Mouse (Mus musculus) bone marrow macrophage, adult 2 months (primary cell): ENCODE results near the gene Slc39a5. TPM values are rescaled to one million over a fixed set of nuclear protein-coding genes. Genes with fewer than 3 reads are reported as not detected.
A peak's percentile ranks its signal among the peaks of the same experiment; 100 is the strongest.

Experiments
- H3K27ac ChIP-seq: 2 replicates; pipeline ENCODE4 v1.5.1; 2012; ENCODE audit warnings: low read depth, low read length; ENCODE audit not compliant: insufficient read depth
- H3K4me1 ChIP-seq: 2 replicates; pipeline ENCODE4 v1.6.1; 2012; ENCODE audit warnings: low read length; ENCODE audit not compliant: control insufficient read depth, insufficient read depth
- H3K4me3 ChIP-seq: 2 replicates; pipeline ENCODE4 v1.5.1; 2012; ENCODE audit warnings: mild to moderate bottlenecking, low read length, moderate library complexity; ENCODE audit not compliant: insufficient read depth
- CTCF ChIP-seq: IDR thresholded peaks from 2 replicates; pipeline ENCODE4 v1.5.1; 2012; ENCODE audit warnings: low read depth, mild to moderate bottlenecking, low read length, moderate library complexity
- POLR2A ChIP-seq: IDR thresholded peaks from 2 replicates; pipeline ENCODE4 v1.6.1; 2012; ENCODE audit warnings: mild to moderate bottlenecking, low read depth, low read length, borderline replicate concordance
- polyA plus RNA-seq: library from polyadenylated mRNA; stranded (reverse); fragments of >200 nt; gene quantifications from 2 replicates; pipeline ENCODE4 v1.2.4, GENCODE M21; 2012; ENCODE audit not compliant: missing spikeins, insufficient read depth, insufficient read length

Gene Slc39a5
- not detected in 2 replicates for polyA plus RNA-seq

- Histone ChIP-seq H3K4me3 (no peak within 1 kb of the TSS), H3K27ac (no peak within 1 kb of the TSS), H3K4me1 (no peaks in the 10 kb centered on the region)
- TF ChIP-seq POLR2A (no peak), CTCF (no peak)
Observed at GRCm38 (mm10) chr10:128401056-128401455, at the start of gene Slc39a5. TSS of gene Slc39a5 (minus strand) at chr10:128401229.

GRCm38 (mm10) chr10:128445407-128445806, 44.4 kb upstream of the Slc39a5 start:
- peak overlapping the region; percentile 19 for H3K27ac ChIP-seq
- no peak for TF ChIP-seq CTCF
- no peak for TF ChIP-seq POLR2A

GRCm38 (mm10) chr10:128444354-128444753, 43.3 kb upstream of the Slc39a5 start:
- TF ChIP-seq CTCF: no peak
- TF ChIP-seq POLR2A: no peak
- Histone ChIP-seq H3K4me1 (peaks cover 25% of the 10 kb centered on the region), H3K4me3 (no peak overlapping the region), H3K27ac (no peak overlapping the region)

More at GRCm38 (mm10) chr10:128445407-128445806, 44.4 kb upstream of the Slc39a5 start:
- Histone ChIP-seq H3K4me1 (peaks cover 23% of the 10 kb centered on the region), H3K4me3 (no peak overlapping the region)

GRCm38 (mm10) chr10:128442718-128443117, 41.7 kb upstream of the Slc39a5 start:
- Histone ChIP-seq H3K27ac (no peak overlapping the region), H3K4me3 (no peak overlapping the region), H3K4me1 (peaks cover 19% of the 10 kb centered on the region)
- TF ChIP-seq CTCF (no peak), POLR2A (no peak)

- no peak for TF ChIP-seq CTCF
- TF ChIP-seq POLR2A: no peak
- H3K27ac ChIP-seq: no peak overlapping the region
- H3K4me3 ChIP-seq: no peak overlapping the region
- H3K4me1 ChIP-seq: peaks cover 17% of the 10 kb centered on the region
Observed at GRCm38 (mm10) chr10:128441324-128442119, 40.5 kb upstream of the Slc39a5 start.

GRCm38 (mm10) chr10:128440407-128440806, 39.4 kb upstream of the Slc39a5 start:
- Histone ChIP-seq H3K4me3 (no peak overlapping the region), H3K27ac (no peak overlapping the region), H3K4me1 (peaks cover 13% of the 10 kb centered on the region)
- TF ChIP-seq CTCF (no peak), POLR2A (no peak)

GRCm38 (mm10) chr10:128438675-128439279, 37.7 kb upstream of the Slc39a5 start:
- H3K4me3 ChIP-seq: no peak overlapping the region
- no peak overlapping the region for H3K27ac ChIP-seq
- no peak for TF ChIP-seq POLR2A
- no peak for TF ChIP-seq CTCF
- H3K4me1 ChIP-seq: peaks cover 11% of the 10 kb centered on the region

- TF ChIP-seq POLR2A (no peak), CTCF (no peak)
- H3K4me1 ChIP-seq: peaks cover 11% of the 10 kb centered on the region
- H3K4me3 ChIP-seq: no peak overlapping the region
- no peak overlapping the region for H3K27ac ChIP-seq
Observed at GRCm38 (mm10) chr10:128436376-128436775, 35.3 kb upstream of the Slc39a5 start.

GRCm38 (mm10) chr10:128435873-128436272, 34.8 kb upstream of the Slc39a5 start:
- H3K4me3 ChIP-seq: no peak overlapping the region
- TF ChIP-seq POLR2A (no peak), CTCF (no peak)
- no peak overlapping the region for H3K27ac ChIP-seq
- peaks cover 11% of the 10 kb centered on the region for H3K4me1 ChIP-seq
